Mouse (Mus musculus) heart, embryonic 16.5 days (tissue): Measurements from ENCODE around the gene Serping1. TPM values are rescaled to one million over a fixed set of nuclear protein-coding genes. Genes with fewer than 3 reads are reported as not detected.
A peak's percentile ranks its signal among the peaks of the same experiment; 100 is the strongest.

Source experiments
- ATAC-seq: fragments of 200-750 bp; cut with Nextera tagmentation; replicated peaks from 2 replicates; pipeline ENCODE4 v1.8.0; 2017; ENCODE audit warnings: moderate number of reproducible peaks; ENCODE audit not compliant: insufficient read depth, low FRiP score; ENCODE audit errors: extremely low read depth
- H3K27ac ChIP-seq: fragments of 300-500 bp; sonication (generic); 2 replicates; pipeline ENCODE4 v1.5.1; 2014; ENCODE audit warnings: mild to moderate bottlenecking, low read length, control low read depth, moderate library complexity
- H3K27me3 ChIP-seq: fragments of 300-500 bp; sonication (generic); 2 replicates; pipeline ENCODE4 v1.6.1; 2014; ENCODE audit warnings: low read length, mixed read lengths; ENCODE audit not compliant: control insufficient read depth, insufficient read depth
- H3K36me3 ChIP-seq: fragments of 300-500 bp; sonication (generic); 2 replicates; pipeline ENCODE4 v1.6.1; 2014; ENCODE audit not compliant: control insufficient read depth, insufficient read depth
- H3K4me1 ChIP-seq: fragments of 300-500 bp; sonication (generic); 2 replicates; pipeline ENCODE4 v1.6.1; 2014; ENCODE audit warnings: low read length, mixed read lengths; ENCODE audit not compliant: control insufficient read depth, insufficient read depth
- H3K4me2 ChIP-seq: fragments of 300-500 bp; sonication (generic); 2 replicates; pipeline ENCODE4 v1.6.1; 2014; ENCODE audit warnings: low read depth, mild to moderate bottlenecking, control low read depth, low read length
- H3K4me3 ChIP-seq: fragments of 300-500 bp; sonication (generic); 2 replicates; pipeline ENCODE4 v1.5.1; 2014; ENCODE audit warnings: mild to moderate bottlenecking, control low read depth, low read length
- H3K9ac ChIP-seq: fragments of 300-500 bp; sonication (generic); 2 replicates; pipeline ENCODE4 v1.6.1; 2014; ENCODE audit warnings: low read length, control low read depth
- H3K9me3 ChIP-seq: fragments of 300-500 bp; sonication (generic); replicated peaks from 2 replicates; pipeline ENCODE4 v1.6.1; 2016; ENCODE audit warnings: low read length; ENCODE audit not compliant: control insufficient read depth
- WGBS: fragments of 180-500 bp; shearing (Covaris S2); extraction: QIAGEN DNeasy Blood & Tissue Kit; methylation state at CpG from one replicate; pipeline ENCODE4 v1.1.7; 2014; 5-methylcytosine and 5-hydroxymethylcytosine counted together
- polyA plus RNA-seq: library from polyadenylated mRNA; unstranded; fragments of >200 nt; fragmentation: Nextera tagmentation; extraction: Ambion mirVana; gene quantifications from 2 replicates; pipeline ENCODE4 v1.2.1, GENCODE M21; 2015

Serping1 gene
- polyA plus RNA-seq, 1 experiment from 2014 or later, result 44.6 TPM

DNA sequence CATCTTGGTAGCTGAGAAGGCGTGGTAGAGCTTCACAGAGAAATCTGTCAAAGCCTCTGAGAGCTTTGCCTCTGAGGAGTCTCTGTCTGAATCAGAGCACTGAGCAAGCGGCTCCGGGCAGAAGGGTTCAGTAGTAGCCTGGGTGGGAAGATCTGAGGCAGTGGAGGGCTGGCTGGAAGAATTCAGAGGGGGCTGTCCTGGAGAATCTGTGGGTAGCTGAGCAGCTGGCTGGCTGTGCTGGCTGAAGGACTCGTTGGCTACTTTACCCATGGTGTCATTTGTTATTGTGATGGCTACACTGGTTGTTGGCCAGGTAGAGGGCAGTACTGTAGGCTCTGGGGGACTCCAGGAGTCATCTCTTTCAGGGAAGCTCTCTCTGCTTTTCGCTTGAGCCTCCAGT lies 2.0 kb downstream of the Serping1 start:
- no peak overlapping the region for H3K4me2 ChIP-seq

DNA sequence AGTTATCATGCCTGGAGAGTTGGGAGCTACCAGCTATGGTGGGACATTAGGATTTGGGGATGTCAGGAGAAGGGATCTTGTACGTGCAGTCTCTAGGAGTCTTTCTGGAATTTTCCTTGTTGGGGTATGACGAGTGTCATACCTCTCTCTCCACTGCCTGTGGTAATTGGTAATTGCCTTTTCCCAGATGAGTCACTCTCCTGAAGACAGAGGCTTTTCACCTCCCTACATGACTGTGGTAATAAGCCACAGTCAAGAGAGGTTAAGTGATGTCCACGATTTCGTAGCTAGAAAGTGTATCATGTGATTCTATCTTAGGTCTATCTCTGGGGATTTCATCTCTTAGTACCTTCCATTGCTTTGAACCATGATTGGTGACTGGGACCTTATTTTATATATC lies 2.8 kb downstream of the Serping1 start:
- no peaks in the 10 kb centered on the region for H3K9me3 ChIP-seq
- 85% methylated on average over 4 of the region's 4 CpGs for WGBS
- no peak for ATAC-seq
- H3K9ac ChIP-seq, result no peak overlapping the region
- no peak overlapping the region for H3K27ac ChIP-seq
- no peak overlapping the region for H3K4me3 ChIP-seq
- no peaks in the 10 kb centered on the region for H3K4me1 ChIP-seq
- H3K4me2 ChIP-seq, result no peak overlapping the region
- H3K27me3 ChIP-seq, result 0 out of 2 replicates have a peak, but pooled peaks cover 5% of the 10 kb centered on the region
- no peaks in the 10 kb centered on the region for H3K36me3 ChIP-seq

More for the DNA sequence above, 2.0 kb downstream of the Serping1 start:
- 76% methylated on average over 5 of the region's 5 CpGs for whole genome bisulfite sequencing
- Histone ChIP-seq H3K27ac (no peak overlapping the region), H3K4me1 (no peaks in the 10 kb centered on the region), H3K4me3 (no peak overlapping the region), H3K36me3 (no peaks in the 10 kb centered on the region), H3K9ac (no peak overlapping the region), H3K27me3 (0 out of 2 replicates have a peak, but pooled peaks cover 5% of the 10 kb centered on the region), H3K9me3 (no peaks in the 10 kb centered on the region)
- no peak for ATAC-seq

GRCm38 (mm10) chr2:84770501-84770900 lies 4.7 kb downstream of the Serping1 start:
- Histone ChIP-seq H3K27me3 (0 out of 2 replicates have a peak, but pooled peaks cover 5% of the 10 kb centered on the region), H3K4me1 (no peaks in the 10 kb centered on the region), H3K27ac (no peak overlapping the region), H3K4me3 (no peak overlapping the region), H3K9ac (no peak overlapping the region), H3K4me2 (no peak overlapping the region), H3K36me3 (no peaks in the 10 kb centered on the region), H3K9me3 (no peaks in the 10 kb centered on the region)
- no peak for ATAC-seq
- 72% methylated on average over 6 of the region's 6 CpGs for WGBS

- H3K4me1 ChIP-seq, result no peaks in the 10 kb centered on the region
- ATAC-seq, result no peak
- no peak overlapping the region for H3K9ac ChIP-seq
- no peak overlapping the region for H3K4me3 ChIP-seq
- WGBS, result 38% methylated on average over 1 of the region's 1 CpGs
- H3K27me3 ChIP-seq, result no peaks in the 10 kb centered on the region
- H3K9me3 ChIP-seq, result no peaks in the 10 kb centered on the region
- H3K4me2 ChIP-seq, result no peak overlapping the region
- H3K27ac ChIP-seq, result no peak overlapping the region
- no peaks in the 10 kb centered on the region for H3K36me3 ChIP-seq
These were observed 12.4 kb downstream of the Serping1 start for GRCm38 (mm10) chr2:84762818-84763217.

GRCm38 (mm10) chr2:84762295-84762694 lies 12.9 kb downstream of the Serping1 start:
- 55% methylated on average over 4 of the region's 4 CpGs for WGBS

GRCm38 (mm10) chr2:84761840-84762239 lies 13.4 kb downstream of the Serping1 start:
- Histone ChIP-seq H3K36me3 (no peaks in the 10 kb centered on the region), H3K4me3 (no peak overlapping the region), H3K9me3 (no peaks in the 10 kb centered on the region), H3K9ac (no peak overlapping the region), H3K27ac (no peak overlapping the region), H3K4me1 (no peaks in the 10 kb centered on the region), H3K27me3 (no peaks in the 10 kb centered on the region), H3K4me2 (no peak overlapping the region)
- ATAC-seq, result no peak
- WGBS, result 69% methylated on average over 1 of the region's 1 CpGs

More at GRCm38 (mm10) chr2:84762295-84762694, 12.9 kb downstream of the Serping1 start:
- Histone ChIP-seq H3K4me2 (no peak overlapping the region), H3K9ac (no peak overlapping the region), H3K27ac (no peak overlapping the region), H3K9me3 (no peaks in the 10 kb centered on the region), H3K4me3 (no peak overlapping the region), H3K27me3 (no peaks in the 10 kb centered on the region), H3K36me3 (no peaks in the 10 kb centered on the region), H3K4me1 (no peaks in the 10 kb centered on the region)
- no peak for ATAC-seq

GRCm38 (mm10) chr2:84761309-84761708 lies 13.9 kb downstream of the Serping1 start:
- ATAC-seq, result no peak
- Histone ChIP-seq H3K4me3 (no peak overlapping the region), H3K9ac (no peak overlapping the region), H3K4me1 (no peaks in the 10 kb centered on the region), H3K4me2 (no peak overlapping the region), H3K27me3 (no peaks in the 10 kb centered on the region), H3K9me3 (no peaks in the 10 kb centered on the region), H3K36me3 (no peaks in the 10 kb centered on the region), H3K27ac (no peak overlapping the region)
- 78% methylated on average over 3 of the region's 3 CpGs for WGBS

- no peaks in the 10 kb centered on the region for H3K36me3 ChIP-seq
- ATAC-seq, result no peak
- H3K27ac ChIP-seq, result no peak overlapping the region
- no peaks in the 10 kb centered on the region for H3K27me3 ChIP-seq
- no peak overlapping the region for H3K9ac ChIP-seq
- H3K4me3 ChIP-seq, result no peak overlapping the region
- H3K9me3 ChIP-seq, result no peaks in the 10 kb centered on the region
- no peaks in the 10 kb centered on the region for H3K4me1 ChIP-seq
- 66% methylated on average over 8 of the region's 8 CpGs for WGBS
- no peak overlapping the region for H3K4me2 ChIP-seq
These were observed 14.5 kb downstream of the Serping1 start for GRCm38 (mm10) chr2:84760777-84761176.

GRCm38 (mm10) chr2:84758542-84759127 lies 16.6 kb downstream of the Serping1 start:
- Histone ChIP-seq H3K4me2 (no peak overlapping the region), H3K9me3 (no peaks in the 10 kb centered on the region), H3K27ac (no peak overlapping the region), H3K9ac (no peak overlapping the region), H3K27me3 (no peaks in the 10 kb centered on the region), H3K4me1 (no peaks in the 10 kb centered on the region), H3K4me3 (no peak overlapping the region), H3K36me3 (no peaks in the 10 kb centered on the region)
- 1% methylated on average over 2 of the region's 2 CpGs for WGBS
- peak; percentile 28 for ATAC-seq
